9 mouse cellular contexts compared by ENCODE assay signal in the genomic region with DNA sequence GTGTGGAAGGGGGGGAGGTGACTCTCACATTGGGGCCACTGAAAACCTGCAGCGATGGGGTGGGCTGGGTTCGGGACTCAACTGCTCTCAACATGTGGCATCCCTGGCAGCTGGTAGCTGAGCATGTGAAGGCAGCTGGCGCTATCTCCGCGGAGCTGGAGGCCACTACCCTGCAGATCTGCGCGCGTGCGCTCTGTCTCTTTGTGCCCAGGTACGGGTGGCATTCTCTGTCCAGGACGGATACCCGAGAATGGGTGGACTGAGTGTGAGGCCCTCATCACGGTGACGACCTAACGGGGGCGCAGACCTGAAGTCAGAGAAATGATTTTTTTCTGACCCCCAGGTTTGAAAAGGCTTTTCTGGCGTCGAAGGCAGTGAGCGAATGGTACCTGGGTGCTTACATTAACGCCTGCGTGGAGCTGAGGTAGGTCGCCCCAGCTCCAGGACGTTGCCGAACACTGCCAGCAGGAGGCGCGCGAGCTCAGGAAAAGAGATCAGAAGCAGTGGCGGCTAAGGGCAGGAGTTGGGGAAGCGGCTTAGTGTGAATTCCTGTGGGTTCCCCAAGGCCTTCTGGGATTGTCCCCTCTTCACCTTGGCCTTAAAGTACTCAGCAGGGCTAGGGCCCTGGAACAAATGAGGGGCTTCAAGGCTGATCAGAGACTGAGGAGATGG. TPM values are rescaled to one million over a fixed set of nuclear protein-coding genes. Genes with fewer than 3 reads are reported as not detected.
DNase-seq lines count a peak whose midpoint lies in the region; ATAC-seq and TF ChIP-seq lines count a peak whose summit lies in the region.
"Had no signal": no experiment of that assay in that cellular context is flagged by ENCODE, and none has a peak within 500 bp of the region (broad histone marks: within the 10 kb centered on the region; RNA-seq: fewer than 3 reads in every experiment).

No protein-coding gene starts in this region.

- H3K9ac ChIP-seq in MEL (ENCODE audit: control insufficient read depth, low read depth, low read length, poor library complexity, severe bottlenecking) = no peak overlapping the region
- no peak overlapping the region for H3K9ac ChIP-seq in hindbrain, embryonic 14.5 days

- H3K4me1 ChIP-seq in MEL (ENCODE audit: control insufficient read depth in 1 of 2, insufficient read depth in 2 of 2, low read length in 2 of 2) = peaks cover 0 to 8% of the 10 kb centered on the region in 2 experiments; a peak in 2 of 4 replicates
- H3K4me1 ChIP-seq in hindbrain, embryonic 14.5 days (replicated peaks; ENCODE audit: control insufficient read depth, insufficient read depth, low read length) = peaks cover 19% of the 10 kb centered on the region; the same call in 1 of the 2 replicates

- no peaks in the 10 kb centered on the region for H3K9me3 ChIP-seq in MEL (replicated peaks; ENCODE audit: insufficient read depth, low read length)
- H3K9me3 ChIP-seq in hindbrain, embryonic 14.5 days (ENCODE audit: control insufficient read depth, low read length) = no peaks in the 10 kb centered on the region

- TF ChIP-seq POLR2A in MEL (IDR thresholded peaks at IDR 0.05; ENCODE audit: control insufficient read depth in 1 of 2, insufficient read depth in 1 of 2, low read depth in 1 of 2, low read length in 2 of 2, poor library complexity in 1 of 2) = no peak

- peak; percentile 57 for ATAC-seq in hindbrain, embryonic 14.5 days (ENCODE audit: low FRiP score)

- H3K36me3 ChIP-seq in MEL (ENCODE audit: control insufficient read depth in 1 of 2, insufficient read depth in 2 of 2, low read length in 2 of 2) = no peaks in the 10 kb centered on the region
- no peaks in the 10 kb centered on the region for H3K36me3 ChIP-seq in hindbrain, embryonic 14.5 days (replicated peaks; ENCODE audit: control insufficient read depth, insufficient read depth)

- peak; percentile 85 for DNase-seq in MEL (ENCODE audit: low read depth, low spot score)
- peak; percentile 94 for DNase-seq in cerebellum, adult 9-10 months
- peak; percentile 53 to 86 for DNase-seq in frontal cortex, postnatal 10 days (ENCODE audit: low spot score in 2 of 2)
- peak; percentile 91 for DNase-seq in hindbrain, embryonic 14.5 days (ENCODE audit: low spot score)
- peak; percentile 86 to 90 for DNase-seq in layer of hippocampus, postnatal 36 days
- DNase-seq in lung, postnatal 14 days = peak; percentile 97
- peak; percentile 89 for DNase-seq in retina, embryonic 14.5 days (ENCODE audit: low spot score)
- peak; percentile 82 to 99 for DNase-seq in urinary bladder, adult 18-20 months (ENCODE audit: low spot score in 2 of 2)

- no peak overlapping the region for H3K4me3 ChIP-seq in MEL (ENCODE audit: control insufficient read depth in 1 of 2, insufficient read depth in 1 of 2, low read depth in 2 of 2, low read length in 2 of 2)
- H3K4me3 ChIP-seq in hindbrain, embryonic 14.5 days (replicated peaks; ENCODE audit: low read length) = no peak overlapping the region

- no peak overlapping the region for H3K27ac ChIP-seq in MEL (ENCODE audit: control insufficient read depth, low read depth, low read length)
- H3K27ac ChIP-seq in hindbrain, embryonic 14.5 days = no peak overlapping the region
- H3K27ac ChIP-seq: macrophage had no signal

- peak; percentile 84 to 100 (median 99) for TF ChIP-seq CTCF in MEL (IDR thresholded peaks at IDR 0.05 in 2 of 3, conservative IDR thresholded peaks at IDR 0.05 in 1 of 3; ENCODE audit: control insufficient read depth in 1 of 3, insufficient read depth in 1 of 3, low read depth in 2 of 3, low read length in 3 of 3, poor library complexity in 1 of 3, severe bottlenecking in 1 of 3)

- WGBS in hindbrain, embryonic 14.5 days = 16% methylated on average over 29 of the region's 29 CpGs

- H3K27me3 ChIP-seq in MEL (ENCODE audit: control insufficient read depth in 1 of 2, insufficient read depth in 2 of 2, low read length in 2 of 2) = no peaks in the 10 kb centered on the region
- H3K27me3 ChIP-seq in hindbrain, embryonic 14.5 days (ENCODE audit: control insufficient read depth, insufficient read depth, low read length) = peaks cover 88% of the 10 kb centered on the region

- no peak for TF ChIP-seq EP300 in MEL (IDR thresholded peaks at IDR 0.05; ENCODE audit: low read depth in 1 of 2, low read length in 2 of 2)

- no peak overlapping the region for H3K4me2 ChIP-seq in hindbrain, embryonic 14.5 days (replicated peaks)

- TF ChIP-seq RAD21 in MEL (IDR thresholded peaks at IDR 0.05; ENCODE audit: low read depth, low read length) = peak; percentile 98

- no peaks in the 10 kb centered on the region for H3K79me2 ChIP-seq in MEL (ENCODE audit: control insufficient read depth, insufficient read depth, low read length, poor library complexity)

TF ChIP-seq in MEL, 35 proteins besides CTCF, POLR2A, EP300 and RAD21 (continues in another document):
- TF ChIP-seq ZNF384 (IDR thresholded peaks at IDR 0.05; ENCODE audit: low read depth, low read length) (no peak), MAFK (IDR thresholded peaks at IDR 0.05; ENCODE audit: borderline replicate concordance, low read depth, low read length) (no peak), ZKSCAN1 (IDR thresholded peaks at IDR 0.05; ENCODE audit: low read depth, low read length) (no peak; the same call in 1 of the 2 replicates), UBTF (IDR thresholded peaks at IDR 0.05; ENCODE audit: borderline replicate concordance, insufficient read depth, low read depth, low read length) (no peak), CHD1 (IDR thresholded peaks at IDR 0.05; ENCODE audit: low read depth, low read length) (no peak), BHLHE40 (IDR thresholded peaks at IDR 0.05; ENCODE audit: borderline replicate concordance, low read depth, low read length) (peak; percentile 13; the same call in 1 of the 2 replicates), TAL1 (IDR thresholded peaks at IDR 0.05; ENCODE audit: low read length) (no peak), CHD2 (IDR thresholded peaks at IDR 0.05; ENCODE audit: low read length) (no peak), RCOR1 (IDR thresholded peaks at IDR 0.05; ENCODE audit: low read depth, low read length) (no peak), GATA1 (IDR thresholded peaks at IDR 0.05; ENCODE audit: low read depth, low read length) (no peak), ELF1 (IDR thresholded peaks at IDR 0.05; ENCODE audit: low read depth, low read length) (0 out of 2 replicates have a peak, but pooled peaks have one; percentile 15), ZMIZ1 (IDR thresholded peaks at IDR 0.05; ENCODE audit: low read depth, low read length) (no peak), E2F4 (IDR thresholded peaks at IDR 0.05; ENCODE audit: borderline replicate concordance, low read depth, low read length) (no peak), MYC (IDR thresholded peaks at IDR 0.05; ENCODE audit: low read depth, low read length) (no peak), KAT2A (conservative IDR thresholded peaks at IDR 0.05; ENCODE audit: low read depth, low read length) (no peak), MAX (IDR thresholded peaks at IDR 0.05; ENCODE audit: low read length) (no peak), ZC3H11A (IDR thresholded peaks at IDR 0.05; ENCODE audit: low read depth, low read length) (peak; percentile 99), MXI1 (IDR thresholded peaks at IDR 0.05; ENCODE audit: low read depth, low read length) (no peak), ETS1 (IDR thresholded peaks at IDR 0.05; ENCODE audit: low read depth, low read length) (no peak), HCFC1 (IDR thresholded peaks at IDR 0.05; ENCODE audit: low read depth, low read length) (0 out of 2 replicates have a peak, but pooled peaks have one; percentile 22), JUND (IDR thresholded peaks at IDR 0.05; ENCODE audit: low read depth, low read length) (no peak), NRF1 (IDR thresholded peaks at IDR 0.05; ENCODE audit: insufficient read depth, low read depth, low read length, poor library complexity, severe bottlenecking) (peak; percentile 19; the same call in 1 of the 2 replicates), SMC3 (IDR thresholded peaks at IDR 0.05; ENCODE audit: low read depth, low read length) (peak; percentile 100), NELFE (IDR thresholded peaks at IDR 0.05; ENCODE audit: low read depth, low read length) (no peak), MAZ (IDR thresholded peaks at IDR 0.05; ENCODE audit: low read depth, low read length) (peak; percentile 49; the same call in 1 of the 2 replicates)

RNA-seq across cellular contexts. Expression of a gene that starts 9.1 kb away (rescaled TPM):
- total RNA-seq in MEL (2012; rRNA removed) = 0.04 TPM in 1 of 2 replicates, not detected in the other
- under 1 TPM in 1 of 2 experiments, not detected in 1; 0.17 TPM for polyA plus RNA-seq in MEL (2012; ENCODE audit: insufficient read depth in 1 of 2, insufficient read length in 2 of 2, low read depth in 1 of 2, low replicate concordance in 2 of 2, missing spikeins in 1 of 2)
- 1.7 and 1.8 TPM in 2 replicates for polyA plus RNA-seq in hindbrain, embryonic 14.5 days (2014; fragmentation: Nextera tagmentation; extraction: Ambion mirVana)
- total RNA-seq in layer of hippocampus, postnatal 36 days (2021) = 1 to 10 TPM; 3.3 to 5.5 TPM

RNA-seq across cellular contexts. Expression of a gene that starts 16.3 kb away (rescaled TPM):
- 62.5 and 77.2 TPM in 2 replicates for total RNA-seq in MEL (2012; rRNA removed)
- 10 to 100 TPM; 51.4 to 66.8 TPM for polyA plus RNA-seq in MEL (2012; ENCODE audit: insufficient read depth in 1 of 2, insufficient read length in 2 of 2, low read depth in 1 of 2, low replicate concordance in 2 of 2, missing spikeins in 1 of 2)
- 0.42 and 0.79 TPM in 2 replicates for polyA plus RNA-seq in hindbrain, embryonic 14.5 days (2014; fragmentation: Nextera tagmentation; extraction: Ambion mirVana)
- total RNA-seq in layer of hippocampus, postnatal 36 days (2021) = 1 to 10 TPM in 1 of 2 experiments, under 1 TPM in 1; 0.40 to 1.0 TPM

RNA-seq across cellular contexts. Expression of a gene that starts 19.3 kb away (rescaled TPM):
- total RNA-seq in MEL (2012; rRNA removed) = not detected in 2 replicates
- polyA plus RNA-seq in MEL (2012; ENCODE audit: insufficient read depth in 1 of 2, insufficient read length in 2 of 2, low read depth in 1 of 2, low replicate concordance in 2 of 2, missing spikeins in 1 of 2) = not detected
- polyA plus RNA-seq in hindbrain, embryonic 14.5 days (2014; fragmentation: Nextera tagmentation; extraction: Ambion mirVana) = 0.72 and 1.3 TPM in 2 replicates
- 1 to 10 TPM in 1 of 2 experiments, not detected in 1; 1.2 TPM for total RNA-seq in layer of hippocampus, postnatal 36 days (2021)
- polyA plus RNA-seq: macrophage had no signal

RNA-seq across cellular contexts. Expression of a gene that starts 48.4 kb away (rescaled TPM):
- total RNA-seq in MEL (2012; rRNA removed) = not detected in 2 replicates
- not detected for polyA plus RNA-seq in MEL (2012; ENCODE audit: insufficient read depth in 1 of 2, insufficient read length in 2 of 2, low read depth in 1 of 2, low replicate concordance in 2 of 2, missing spikeins in 1 of 2)
- 48.1 and 48.3 TPM in 2 replicates for polyA plus RNA-seq in hindbrain, embryonic 14.5 days (2014; fragmentation: Nextera tagmentation; extraction: Ambion mirVana)
- 100 to 1,000 TPM; 112 to 115 TPM for total RNA-seq in layer of hippocampus, postnatal 36 days (2021)

RNA-seq across cellular contexts. Expression of a gene that starts 59.7 kb away (rescaled TPM):
- not detected in 2 replicates for total RNA-seq in MEL (2012; rRNA removed)
- not detected for polyA plus RNA-seq in MEL (2012; ENCODE audit: insufficient read depth in 1 of 2, insufficient read length in 2 of 2, low read depth in 1 of 2, low replicate concordance in 2 of 2, missing spikeins in 1 of 2)
- polyA plus RNA-seq in hindbrain, embryonic 14.5 days (2014; fragmentation: Nextera tagmentation; extraction: Ambion mirVana) = 2.6 and 3.8 TPM in 2 replicates
- total RNA-seq in layer of hippocampus, postnatal 36 days (2021) = 1 to 10 TPM; 5.5 to 7.8 TPM
- polyA plus RNA-seq: macrophage had no signal

Comparison
In these comparisons a context has a peak if more than half of its experiments do, and no peak if none do; other contexts are left out.
1. RNA of a gene that starts 16.3 kb away (total RNA-seq): 62.5 to 77.2 TPM in MEL; 0.40 to 1.0 TPM in layer of hippocampus, postnatal 36 days; every median in the first group is over 10 times any median in the second.
2. Peak in every context shown above with its lines, with median percentiles within 50 percentile points of each other: DNase-seq.